Mouse (Mus musculus) cerebellum, adult 9-10 months (tissue): Measurements from ENCODE around the gene Cenpa.

Experiments used
- DNase-seq: peaks from one replicate; pipeline ENCODE4 v3.0.0; 2022

Cenpa gene

DNA sequence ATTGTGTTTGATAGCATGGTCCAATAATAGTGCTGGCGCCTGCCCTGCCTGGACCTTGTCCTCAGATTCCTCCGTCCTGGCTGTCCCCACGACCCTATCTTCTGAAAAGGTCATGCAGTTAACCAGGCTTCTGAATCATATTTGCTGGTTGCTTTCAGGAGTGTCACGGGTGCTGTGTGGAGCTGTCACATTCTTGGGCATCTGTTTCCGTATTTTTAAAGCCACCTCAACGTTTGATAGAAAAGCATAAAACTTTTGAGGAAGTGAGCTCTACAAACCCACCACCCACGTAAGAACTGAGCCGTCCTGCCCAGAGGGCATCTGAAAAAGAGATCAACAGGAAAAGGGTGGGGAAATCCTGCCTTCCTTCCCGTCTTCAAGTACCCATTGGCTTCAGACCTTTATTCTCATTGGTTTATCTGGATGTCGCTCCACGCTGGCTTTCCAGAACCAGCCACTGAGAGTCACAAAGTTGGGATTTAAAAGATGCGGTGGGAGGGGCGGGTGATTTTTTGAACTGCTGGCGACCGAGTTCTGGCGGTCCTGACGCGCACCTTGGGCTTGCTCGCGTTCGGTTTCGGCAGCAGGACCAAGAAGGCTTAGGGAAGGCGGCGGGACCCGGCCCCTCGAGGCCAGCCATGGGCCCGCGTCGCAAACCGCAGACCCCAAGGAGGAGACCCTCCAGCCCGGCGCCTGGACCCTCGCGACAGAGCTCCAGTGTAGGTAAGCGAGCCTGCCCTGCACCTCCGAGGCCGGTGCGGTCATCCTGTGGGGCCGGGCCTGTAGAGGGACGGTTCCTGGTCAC lies at the start of gene Cenpa:
Gene Cenpa (plus strand): TSS at position 387 of the 805 bp plus-strand sequence.
- peak; percentile 97 for DNase-seq

DNA sequence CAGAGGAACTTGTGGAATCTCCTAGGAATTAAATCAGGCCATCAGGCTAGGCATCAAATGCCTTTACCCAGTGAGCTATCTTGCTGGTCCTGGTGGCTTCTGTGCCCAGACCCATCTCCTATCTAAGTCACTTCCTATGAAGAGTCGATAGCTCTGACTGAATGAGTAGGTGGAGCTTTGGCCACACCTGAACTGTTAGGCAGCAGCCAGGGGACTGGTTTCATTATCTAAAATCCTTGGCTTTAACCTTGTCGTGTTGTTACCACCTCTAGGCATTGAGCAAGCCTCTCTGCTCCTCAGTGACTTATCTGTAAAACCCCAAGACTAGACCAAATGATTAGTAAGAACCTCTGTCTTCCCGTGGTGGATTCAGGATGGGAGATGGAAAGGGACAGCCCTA lies 49.2 kb upstream of the Cenpa start:
- DNase-seq, result peak; percentile 13

DNA sequence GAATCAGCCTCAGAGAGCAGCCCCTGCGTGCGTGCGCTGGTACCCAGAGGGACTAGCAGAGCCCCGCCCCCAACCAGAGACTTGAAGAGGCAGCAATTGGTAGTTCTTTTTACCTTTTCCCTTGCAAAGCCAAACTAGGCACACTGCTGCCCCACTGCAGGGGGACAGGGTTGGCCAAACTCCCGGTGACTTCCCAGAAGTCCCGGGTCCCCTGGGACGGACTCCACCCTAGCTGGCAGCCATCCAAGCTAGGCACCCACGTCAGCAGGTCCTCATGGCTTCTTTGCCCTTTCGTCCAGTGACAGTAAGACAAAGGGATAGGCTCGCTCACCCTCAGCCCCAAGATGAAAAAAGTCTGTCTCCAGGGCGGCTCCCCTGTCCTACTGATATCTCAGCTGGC lies 48.7 kb upstream of the Cenpa start:
- peak; percentile 38 for DNase-seq

DNA sequence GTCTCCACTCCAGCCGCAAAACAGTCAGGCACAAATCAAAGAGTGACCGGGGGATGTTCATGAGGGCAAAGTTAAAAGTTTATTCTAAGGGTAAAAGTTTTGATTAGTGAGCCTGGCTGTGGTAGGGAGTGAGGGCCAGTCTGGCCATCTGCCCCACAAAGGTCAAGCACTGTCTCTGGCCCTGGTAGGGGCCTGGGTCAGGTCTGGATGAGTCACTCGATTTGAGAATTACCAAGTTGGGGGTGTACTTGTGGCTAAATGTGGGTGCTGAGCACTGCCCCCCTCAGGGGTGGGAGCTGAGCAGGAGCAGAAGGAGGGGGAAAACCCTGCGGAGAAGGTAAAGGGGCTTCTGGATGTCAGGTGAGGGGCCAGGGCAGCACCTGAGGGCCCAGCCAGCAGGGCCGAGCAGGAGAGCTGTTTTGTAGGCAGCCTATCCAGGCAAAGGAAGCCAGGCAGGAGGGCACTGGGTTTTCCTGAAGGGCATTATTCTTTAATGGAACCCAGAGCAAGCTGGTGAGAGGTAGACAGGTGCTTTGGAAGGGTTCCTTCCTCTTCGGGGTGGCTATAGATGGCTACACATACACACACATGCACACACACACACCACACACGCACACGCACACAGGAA lies 48.1 kb upstream of the Cenpa start:
- peak; percentile 20 for DNase-seq

DNA sequence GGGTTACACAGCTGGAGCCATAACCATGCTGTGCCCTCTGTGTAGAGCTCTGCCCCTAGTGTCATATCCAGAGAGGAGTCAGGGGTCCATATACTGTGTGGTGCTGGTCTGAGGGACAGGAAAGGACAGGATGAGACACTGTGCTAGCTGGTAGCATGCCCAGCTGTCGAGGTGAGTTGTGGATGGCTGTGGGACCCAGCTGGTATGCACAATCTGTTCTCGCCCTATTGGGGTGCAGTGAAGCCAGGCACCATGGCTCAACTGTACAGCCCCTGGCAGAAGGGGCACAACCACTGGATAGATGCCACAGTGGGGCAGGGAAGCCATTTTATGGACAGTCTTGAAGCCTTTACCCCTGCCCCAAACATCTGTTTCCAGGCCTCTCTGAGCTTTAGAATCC lies 47.4 kb upstream of the Cenpa start:
- DNase-seq, result peak; percentile 22

DNA sequence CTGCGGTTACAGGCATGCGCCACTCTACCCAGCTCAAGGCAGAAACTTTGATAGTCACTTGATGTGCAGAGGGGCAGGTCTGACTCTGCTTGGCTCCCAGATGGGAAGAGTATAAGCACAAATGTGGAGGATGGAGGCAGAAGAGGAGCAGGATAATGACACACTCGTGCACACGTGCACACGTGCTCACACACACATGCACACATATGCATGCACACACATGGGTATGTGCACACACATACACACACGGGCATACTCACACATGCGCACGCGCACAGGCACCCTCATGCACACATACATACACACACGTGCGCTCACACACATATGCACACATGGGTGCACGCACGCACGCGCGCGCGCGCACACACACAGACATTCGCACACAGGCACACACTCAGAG lies 46.0 kb upstream of the Cenpa start:
- DNase-seq, result peak; percentile 19

DNA sequence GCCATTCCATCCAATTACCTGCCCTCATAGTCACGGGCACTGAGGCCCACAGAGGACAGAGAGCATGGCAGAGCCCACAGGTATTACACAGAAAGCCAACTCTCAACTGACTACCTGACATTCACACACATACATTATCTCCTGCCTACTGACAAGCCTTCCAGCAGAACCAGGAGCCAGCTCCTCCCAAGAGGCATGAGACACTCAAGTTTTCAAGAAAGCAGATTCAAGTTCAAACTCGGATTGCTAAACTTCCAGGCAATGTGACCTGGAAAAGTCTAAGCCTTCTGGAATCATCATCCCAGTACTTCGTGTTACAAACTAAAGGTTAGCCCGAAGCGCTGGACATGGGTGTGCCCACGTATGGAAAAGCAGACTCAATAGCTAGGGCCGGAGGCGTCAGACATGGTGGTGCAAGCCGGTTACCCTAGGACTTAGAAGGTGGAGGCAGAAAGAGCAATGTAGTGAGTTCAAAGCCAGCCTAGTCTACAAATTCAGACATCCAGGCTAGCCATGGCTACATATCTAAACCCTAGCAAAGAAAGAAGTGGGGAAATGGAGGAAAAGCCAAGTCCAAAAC lies 45.3 kb upstream of the Cenpa start:
- DNase-seq, result peak; percentile 7

DNA sequence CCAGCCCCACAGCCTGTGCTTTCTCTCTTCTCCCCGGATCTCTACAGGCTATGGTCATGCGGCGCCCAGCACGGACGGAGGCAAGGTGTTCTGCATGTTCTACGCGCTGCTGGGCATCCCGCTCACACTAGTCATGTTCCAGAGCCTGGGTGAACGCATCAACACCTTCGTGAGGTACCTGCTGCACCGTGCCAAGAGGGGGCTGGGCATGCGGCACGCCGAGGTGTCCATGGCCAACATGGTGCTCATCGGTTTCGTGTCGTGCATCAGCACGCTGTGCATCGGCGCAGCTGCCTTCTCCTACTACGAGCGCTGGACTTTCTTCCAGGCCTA lies 44.8 kb upstream of the Cenpa start:
- DNase-seq, result peak; percentile 35

DNA sequence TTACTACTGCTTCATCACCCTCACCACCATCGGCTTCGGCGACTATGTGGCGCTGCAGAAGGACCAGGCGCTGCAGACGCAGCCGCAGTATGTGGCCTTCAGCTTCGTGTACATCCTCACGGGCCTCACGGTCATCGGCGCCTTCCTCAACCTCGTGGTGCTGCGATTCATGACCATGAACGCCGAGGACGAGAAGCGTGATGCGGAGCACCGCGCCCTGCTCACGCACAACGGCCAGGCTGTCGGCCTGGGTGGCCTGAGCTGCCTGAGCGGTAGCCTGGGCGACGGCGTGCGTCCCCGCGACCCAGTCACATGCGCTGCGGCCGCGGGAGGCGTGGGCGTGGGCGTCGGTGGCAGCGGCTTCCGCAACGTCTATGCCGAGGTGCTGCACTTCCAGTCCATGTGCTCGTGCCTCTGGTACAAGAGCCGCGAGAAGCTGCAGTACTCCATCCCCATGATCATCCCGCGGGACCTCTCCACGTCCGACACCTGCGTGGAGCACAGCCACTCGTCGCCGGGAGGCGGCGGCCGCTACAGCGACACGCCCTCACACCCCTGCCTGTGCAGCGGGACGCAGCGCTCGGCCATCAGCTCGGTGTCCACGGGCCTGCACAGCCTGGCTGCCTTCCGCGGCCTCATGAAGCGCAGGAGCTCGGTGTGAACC lies 44.3 kb upstream of the Cenpa start:
- DNase-seq, result peak; percentile 36

DNA sequence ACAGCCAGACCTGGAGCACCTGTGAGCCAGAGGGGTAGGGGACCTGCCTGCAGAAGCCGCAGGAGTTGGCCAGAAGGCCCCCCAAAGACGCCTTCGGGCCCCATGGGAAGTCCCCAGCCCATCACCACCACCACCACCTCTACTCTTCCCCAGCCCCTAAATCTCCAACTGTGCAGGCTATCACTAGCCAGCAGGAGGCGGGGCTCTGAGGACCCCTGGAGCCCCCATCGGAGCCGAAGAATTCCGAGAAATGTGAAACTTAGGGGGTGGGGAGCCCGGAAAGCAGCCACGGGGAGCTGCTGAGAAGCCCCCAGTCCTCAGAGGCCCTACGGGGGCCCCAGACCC lies 43.8 kb upstream of the Cenpa start:
- peak; percentile 25 for DNase-seq

DNA sequence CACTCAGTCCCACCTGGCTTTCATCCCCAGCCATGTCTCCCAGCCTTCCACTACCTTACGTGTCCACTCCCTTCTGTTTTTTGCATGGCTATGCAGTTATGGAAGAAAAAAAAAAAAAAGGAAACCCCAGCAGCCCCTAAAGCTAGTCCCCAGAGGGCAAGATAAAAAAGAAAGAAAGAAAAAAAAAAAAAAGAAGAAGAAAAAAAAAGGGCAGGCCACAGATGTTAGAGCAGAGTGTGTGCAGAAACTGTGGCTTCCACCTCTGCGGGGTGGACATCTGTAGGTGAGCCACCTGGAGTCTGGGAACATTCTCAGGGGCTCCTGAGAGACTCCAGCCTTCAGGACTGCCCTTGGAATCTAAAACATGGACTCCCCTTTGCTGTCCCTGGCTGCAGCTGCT lies 43.2 kb upstream of the Cenpa start:
- DNase-seq, result no peak

DNA sequence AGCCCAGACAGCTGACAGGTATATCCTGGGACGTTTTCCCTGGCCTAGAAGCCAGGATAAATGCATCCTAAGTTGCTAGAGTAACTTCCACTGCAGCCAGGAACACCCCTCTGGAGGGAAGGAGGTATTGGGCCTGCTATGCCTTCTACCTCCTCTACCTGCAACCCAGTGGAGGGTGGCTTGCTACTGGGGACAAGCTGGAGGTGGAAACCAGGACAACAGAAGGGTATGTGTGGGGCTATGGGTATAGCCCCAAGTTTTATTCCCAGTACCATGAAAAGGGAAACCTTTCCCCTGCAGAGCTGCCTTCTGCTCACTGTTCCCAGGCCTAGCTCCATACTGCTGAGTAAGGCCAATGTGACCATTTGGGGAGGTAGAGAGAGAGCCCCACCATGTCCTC lies 42.3 kb upstream of the Cenpa start:
- peak; percentile 9 for DNase-seq

DNA sequence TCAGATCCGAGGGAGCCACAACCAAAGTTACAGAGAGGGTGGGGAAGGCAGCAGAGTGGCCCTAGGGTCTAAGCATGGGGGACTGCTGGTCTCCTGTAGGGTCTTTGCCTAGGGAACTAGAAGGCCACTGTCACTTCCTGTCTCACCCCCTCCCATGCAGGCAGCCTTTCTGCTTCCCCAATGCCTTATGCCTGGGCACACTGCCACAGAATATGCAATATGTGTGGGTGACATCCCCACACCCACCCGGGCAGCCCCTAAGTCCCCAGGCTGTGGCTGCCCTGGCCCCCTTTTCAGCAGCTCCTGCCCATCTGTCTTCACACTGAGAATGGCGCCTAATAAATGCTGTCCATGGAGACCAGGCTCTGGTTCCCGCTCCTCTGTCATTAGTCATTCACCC lies 41.7 kb upstream of the Cenpa start:
- peak; percentile 27 for DNase-seq

DNA sequence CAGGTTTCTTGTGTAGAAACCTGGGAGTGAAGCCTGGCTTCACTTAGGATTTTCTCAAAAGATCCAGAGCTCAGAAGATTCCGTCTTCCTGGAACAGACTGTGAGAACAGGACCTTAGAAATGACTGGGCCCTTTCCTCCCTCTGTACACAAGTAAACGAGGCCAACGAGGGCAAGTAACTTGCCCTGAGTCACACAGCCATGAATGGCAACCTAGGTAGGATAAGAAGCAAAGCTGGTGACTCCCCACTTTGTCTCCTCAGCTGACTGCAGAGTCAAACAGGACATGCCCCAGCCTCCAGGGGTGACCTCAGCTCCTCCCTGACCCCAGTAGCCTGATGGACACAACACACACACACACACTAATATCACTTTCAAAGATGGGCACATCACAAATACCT lies 41.2 kb upstream of the Cenpa start:
- no peak for DNase-seq

DNA sequence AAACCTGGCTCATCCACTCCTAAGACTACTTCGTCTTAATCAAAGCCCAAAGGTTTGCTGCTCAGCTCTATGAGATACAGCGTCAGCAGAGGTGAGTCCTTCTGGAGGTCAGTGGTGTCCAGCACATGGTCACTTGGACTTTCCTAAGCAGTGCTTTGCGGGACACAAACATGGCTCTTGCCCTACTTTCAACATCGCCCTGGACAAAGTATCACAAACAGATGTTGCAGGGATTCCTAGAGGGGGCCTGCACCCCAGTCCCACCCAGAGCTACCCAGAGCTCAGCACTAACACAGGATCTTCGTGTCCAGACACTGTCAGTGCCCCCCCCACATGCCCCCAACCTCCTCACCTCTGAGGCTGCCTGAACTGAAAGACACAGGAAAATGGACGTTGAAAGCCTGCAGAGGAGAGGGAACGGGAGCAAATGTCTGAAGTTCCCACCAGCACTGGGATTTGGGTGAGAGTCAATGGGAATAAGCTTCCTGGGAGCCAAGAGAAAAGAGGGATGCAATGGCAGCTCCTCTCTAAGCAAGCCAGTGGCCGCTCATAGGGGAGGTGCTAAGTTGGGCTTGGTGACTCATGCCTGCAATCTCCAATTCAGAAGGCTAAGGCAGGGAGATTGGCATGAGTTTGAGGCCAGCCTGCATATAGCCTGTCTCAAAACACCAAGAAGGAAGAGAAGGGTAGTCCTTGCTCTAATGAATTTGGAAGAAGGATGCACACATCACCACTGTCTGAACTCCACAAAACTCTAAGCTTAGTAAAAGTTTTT lies 40.1 kb upstream of the Cenpa start:
- DNase-seq, result no peak

DNA sequence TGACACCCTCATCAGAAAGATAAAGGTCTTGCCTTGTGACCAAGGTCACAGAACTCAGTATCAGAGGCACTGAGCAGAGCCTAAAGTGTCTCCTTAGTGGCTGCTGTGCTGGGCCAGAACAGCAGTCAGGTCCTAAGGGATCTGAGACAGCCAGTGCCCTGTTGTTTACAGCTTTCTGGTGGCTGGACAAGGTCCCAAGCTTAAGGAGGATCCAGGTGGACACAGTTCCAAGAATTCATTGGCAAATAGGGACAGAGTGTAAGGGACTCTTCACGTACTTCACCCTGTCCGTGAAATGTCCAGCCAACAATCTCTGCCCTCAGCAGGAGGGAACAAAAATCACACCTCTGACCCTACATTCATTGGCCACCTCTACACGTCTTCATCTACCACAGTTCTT lies 38.1 kb upstream of the Cenpa start:
- no peak for DNase-seq

DNA sequence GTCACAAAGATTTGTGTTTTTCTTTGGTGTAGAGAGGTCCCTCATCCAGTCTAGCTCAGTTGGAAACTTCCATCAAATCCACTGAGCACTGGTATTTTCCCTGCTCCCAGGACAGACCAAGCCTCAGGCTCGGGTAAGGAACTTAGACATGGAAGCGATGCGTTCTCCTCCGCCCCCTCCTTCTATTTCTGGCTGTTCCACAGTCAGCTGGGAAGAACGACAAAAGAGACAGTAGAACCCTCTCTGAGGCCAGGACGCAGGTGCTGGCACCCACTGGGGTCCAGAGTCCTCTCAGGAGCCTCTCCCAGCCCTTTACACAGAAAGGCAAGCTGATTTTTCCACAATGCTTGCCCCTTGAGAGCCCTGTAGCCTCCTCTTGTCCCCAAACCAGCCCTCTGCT lies 36.2 kb upstream of the Cenpa start:
- DNase-seq, result no peak

DNA sequence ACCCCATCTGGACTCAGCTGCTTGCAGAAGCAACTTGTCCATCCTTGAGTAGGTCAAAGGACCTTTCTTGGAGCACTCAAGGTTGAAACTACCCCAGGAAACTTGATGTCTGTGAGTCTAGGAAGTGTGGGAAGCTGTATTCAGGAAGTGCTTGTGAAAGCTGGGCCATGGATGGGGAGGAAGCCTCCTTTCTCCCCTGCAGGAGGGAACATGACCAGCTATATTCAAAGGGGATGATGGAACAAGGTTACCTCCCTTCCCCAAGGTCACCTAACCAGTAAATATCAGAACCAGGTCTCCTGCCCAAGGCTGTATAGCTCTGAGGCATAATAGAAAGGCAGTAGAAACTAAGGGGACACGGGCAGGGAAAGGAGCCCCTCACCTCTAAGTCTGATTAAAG lies 34.4 kb upstream of the Cenpa start:
- no peak for DNase-seq

DNA sequence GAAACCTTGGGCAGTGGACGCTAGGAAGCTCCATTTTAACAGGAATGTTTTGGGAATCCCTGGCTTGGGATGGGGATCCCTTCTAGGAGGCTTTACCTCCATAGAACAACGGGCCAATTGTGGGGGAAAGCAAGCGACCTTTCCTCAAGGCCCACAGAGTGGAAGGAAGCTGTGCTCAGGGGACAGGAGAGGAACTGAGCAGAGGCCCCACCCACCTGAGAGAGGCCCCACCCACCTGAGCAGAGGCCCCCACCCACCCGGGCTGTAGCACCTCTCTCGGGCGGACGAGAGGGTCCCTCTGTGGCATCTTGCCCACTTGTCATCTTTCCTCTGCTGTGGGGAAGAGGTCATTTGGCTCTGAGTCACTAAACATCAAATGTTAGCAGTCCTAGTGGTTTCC lies 29.6 kb upstream of the Cenpa start:
- no peak for DNase-seq

DNA sequence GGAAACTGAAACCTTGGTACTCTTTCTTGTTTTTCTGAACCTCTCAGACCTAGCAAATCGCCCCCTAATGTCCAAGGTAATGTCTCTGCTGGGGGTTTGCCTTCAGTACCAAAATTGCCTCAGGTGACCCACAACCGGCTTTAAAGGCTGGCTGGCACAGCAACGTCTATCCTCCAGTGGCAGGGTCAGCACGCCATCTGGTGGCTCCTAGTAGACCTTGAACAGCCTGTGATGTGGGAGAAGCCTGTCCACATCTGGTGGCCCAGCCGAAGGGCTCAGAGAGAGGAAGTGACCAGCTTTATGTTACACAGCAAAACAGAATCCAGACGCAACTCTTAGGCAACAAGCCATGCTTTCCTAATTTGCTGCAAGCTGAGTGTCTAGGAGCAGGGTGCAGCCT lies 28.5 kb upstream of the Cenpa start:
- peak; percentile 86 for DNase-seq

DNA sequence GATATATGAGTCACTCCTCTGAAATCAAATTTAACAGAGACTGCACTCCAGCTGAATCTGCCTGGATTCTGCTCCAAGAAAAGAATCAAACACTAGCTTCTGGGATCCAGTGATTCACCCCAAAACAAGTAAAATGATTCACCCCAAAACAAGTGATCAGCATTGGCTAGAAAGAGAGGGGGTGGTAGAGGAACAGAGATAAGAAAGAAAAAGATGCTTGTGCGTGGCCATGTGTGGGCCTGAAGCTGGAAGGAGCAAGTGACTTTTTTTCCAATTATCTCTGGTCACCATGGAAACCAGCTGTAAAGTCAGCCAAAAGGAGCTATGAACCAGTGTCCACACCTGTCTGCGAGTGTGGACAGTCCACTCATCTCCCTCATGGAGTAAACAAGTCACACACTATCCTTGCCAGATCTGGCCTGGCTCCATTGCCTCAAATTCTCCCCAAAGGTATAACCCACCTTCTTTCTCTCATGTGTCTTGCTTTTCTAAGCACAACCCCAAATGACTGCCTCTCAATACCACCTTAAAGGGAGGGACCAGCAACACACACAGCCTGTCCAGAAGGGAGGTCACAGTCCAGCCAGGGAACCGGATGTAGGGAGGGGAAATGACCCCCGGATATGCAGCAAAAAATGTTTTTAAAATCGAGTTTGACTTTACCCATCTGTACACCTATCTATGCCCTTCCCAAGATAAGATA lies 22.9 kb upstream of the Cenpa start:
- DNase-seq, result no peak

DNA sequence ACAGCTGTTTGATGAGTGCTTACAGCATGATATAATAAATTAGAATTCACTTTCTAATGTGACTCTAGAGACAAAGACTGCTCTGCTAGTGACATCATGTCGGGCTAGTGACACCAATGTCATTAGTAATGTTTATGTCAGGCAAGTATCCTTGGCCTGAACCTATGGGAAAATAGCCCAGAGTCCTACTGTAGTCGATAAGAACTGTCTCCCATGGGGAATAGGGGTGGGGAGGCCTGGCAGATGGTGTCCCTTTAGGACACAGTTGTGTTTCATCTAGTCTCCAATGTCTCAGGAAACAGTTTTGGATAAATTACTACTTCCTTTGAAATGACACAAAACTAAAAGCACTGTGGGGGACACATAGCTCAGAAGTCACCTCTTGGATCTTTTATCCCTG lies 20.5 kb upstream of the Cenpa start:
- DNase-seq, result no peak

DNA sequence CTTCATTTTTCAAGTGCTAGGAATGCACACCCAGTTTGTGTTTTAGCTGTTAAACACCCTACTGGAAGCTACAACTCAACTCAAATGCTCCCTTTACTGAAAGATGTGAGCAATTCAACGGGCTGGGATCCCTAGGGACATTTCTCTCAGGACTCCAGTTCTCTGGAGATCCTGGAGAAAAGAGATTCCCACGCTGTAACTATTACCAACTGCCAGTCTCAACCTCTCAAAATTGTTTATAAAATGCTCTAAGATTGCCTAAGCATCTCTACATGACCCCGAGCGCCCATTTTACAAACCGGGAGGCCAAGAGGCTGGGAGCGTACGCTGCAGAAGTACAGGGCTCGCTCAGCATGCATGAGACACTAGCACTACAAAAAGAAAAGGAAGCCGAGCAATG lies 19.2 kb upstream of the Cenpa start:
- no peak for DNase-seq
